Mouse (Mus musculus): ENCODE results near the gene Clasp1.

DNA sequence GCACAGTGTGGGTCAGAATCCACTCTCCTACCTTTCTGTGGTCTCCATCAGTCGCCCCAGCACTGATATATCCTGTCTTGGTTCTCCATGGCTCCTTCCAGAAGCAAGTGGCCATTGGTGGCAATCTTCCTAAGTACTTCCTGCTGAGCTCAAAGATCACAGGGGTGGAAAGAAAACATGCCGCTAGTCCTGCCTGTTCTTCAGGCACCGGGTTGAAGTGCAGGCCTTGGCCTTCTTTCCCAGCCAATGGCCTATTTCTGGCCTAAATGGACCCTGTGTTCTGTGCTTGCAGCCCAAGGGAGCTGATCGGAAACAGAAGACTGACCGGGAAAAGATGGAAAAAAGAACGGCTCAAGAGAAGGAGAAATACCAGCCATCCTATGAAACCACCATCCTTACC is 269.9 kb downstream of the Clasp1 start:
- TF ChIP-seq POLR2A (IDR thresholded peaks at IDR 0.05; ENCODE audit: low read depth, low read length), result no peak
- no peak for TF ChIP-seq CTCF (conservative IDR thresholded peaks at IDR 0.05; ENCODE audit: insufficient read depth, insufficient read length, low read depth, low read length)
